Mouse (Mus musculus) embryonic facial prominence, embryonic 12.5 days (tissue): ENCODE data around the gene P3h4. TPM values are rescaled to one million over a fixed set of nuclear protein-coding genes. Genes with fewer than 3 reads are reported as not detected.

ENCODE experiments used
- ATAC-seq: fragments of 200-750 bp; cut with Nextera tagmentation; 2 replicates; pipeline ENCODE4 v1.8.0; 2017; ENCODE audit not compliant: insufficient number of reproducible peaks, insufficient read depth, low FRiP score, low TSS enrichment
- H3K27ac ChIP-seq: fragments of 300-500 bp; sonication (generic); 2 replicates; pipeline ENCODE4 v1.5.1; 2016; ENCODE audit warnings: mild to moderate bottlenecking
- H3K27me3 ChIP-seq: fragments of 300-500 bp; sonication (generic); 2 replicates; pipeline ENCODE4 v1.6.1; 2016; ENCODE audit warnings: mild to moderate bottlenecking, moderate library complexity
- H3K36me3 ChIP-seq: fragments of 300-500 bp; sonication (generic); 2 replicates; pipeline ENCODE4 v1.6.1; 2016; ENCODE audit warnings: mild to moderate bottlenecking
- H3K4me1 ChIP-seq: fragments of 300-500 bp; sonication (generic); 2 replicates; pipeline ENCODE4 v1.6.1; 2016
- H3K4me2 ChIP-seq: fragments of 300-500 bp; sonication (generic); replicated peaks from 2 replicates; pipeline ENCODE4 v1.6.1; 2016; ENCODE audit warnings: mild to moderate bottlenecking, moderate library complexity
- H3K4me3 ChIP-seq: fragments of 300-500 bp; sonication (generic); 2 replicates; pipeline ENCODE4 v1.5.1; 2016; ENCODE audit warnings: mild to moderate bottlenecking
- H3K9ac ChIP-seq: fragments of 300-500 bp; sonication (generic); 2 replicates; pipeline ENCODE4 v1.6.1; 2016; ENCODE audit warnings: mild to moderate bottlenecking, moderate library complexity
- H3K9me3 ChIP-seq: fragments of 300-500 bp; sonication (generic); 2 replicates; pipeline ENCODE4 v1.6.1; 2016; ENCODE audit warnings: mild to moderate bottlenecking, moderate library complexity
- WGBS: fragments of 180-500 bp; shearing (Covaris S2); methylation state at CpG from one replicate; pipeline ENCODE4 v1.1.7; 2016; 5-methylcytosine and 5-hydroxymethylcytosine counted together
- polyA plus RNA-seq: library from polyadenylated mRNA; unstranded; fragments of >200 nt; fragmentation: Nextera tagmentation; extraction: Ambion mirVana; gene quantifications from 2 replicates; pipeline ENCODE4 v1.2.1, GENCODE M21; 2016

P3h4 gene
- polyA plus RNA-seq, 1 experiment from 2014 or later = 51.4 TPM

GRCm38 (mm10) chr11:100397600-100398389 is 16.8 kb downstream of the P3h4 start, which contains the start of gene Jup:
Gene Jup (minus strand): TSS chr11:100397763.
- no peaks in the 10 kb centered on the region for H3K36me3 ChIP-seq
- peak within 1 kb of the TSS; percentile 80 for H3K27ac ChIP-seq
- H3K27me3 ChIP-seq = no peaks in the 10 kb centered on the region
- no peaks in the 10 kb centered on the region for H3K9me3 ChIP-seq
- peak within 1 kb of the TSS; percentile 69 for H3K9ac ChIP-seq
- H3K4me2 ChIP-seq = peak within 1 kb of the TSS; percentile 79
- H3K4me1 ChIP-seq = peaks cover 30% of the 10 kb centered on the region
- H3K4me3 ChIP-seq = peak within 1 kb of the TSS; percentile 63
- 2% methylated on average over 37 of the region's 37 CpGs for WGBS
- peak; percentile 97 for ATAC-seq

GRCm38 (mm10) chr11:100396886-100397599 is 17.6 kb downstream of the P3h4 start:
- ATAC-seq = peak; percentile 13; the same call in 1 of the 2 replicates
- Histone ChIP-seq H3K4me2 (peak overlapping the region; percentile 79), H3K36me3 (no peaks in the 10 kb centered on the region), H3K9me3 (no peaks in the 10 kb centered on the region), H3K4me3 (peak overlapping the region; percentile 63), H3K4me1 (peaks cover 25% of the 10 kb centered on the region), H3K27me3 (no peaks in the 10 kb centered on the region), H3K27ac (peak overlapping the region; percentile 80), H3K9ac (peak overlapping the region; percentile 69)
- under 1% methylated on average over 41 of the region's 42 CpGs for WGBS

- H3K27ac ChIP-seq = peak overlapping the region; percentile 74; the same call in 1 of the 2 replicates
- H3K9ac ChIP-seq = peak overlapping the region; percentile 40
- ATAC-seq = no peak
- peak overlapping the region; percentile 63 for H3K4me3 ChIP-seq
- H3K4me1 ChIP-seq = peaks cover 27% of the 10 kb centered on the region
- peak overlapping the region; percentile 79 for H3K4me2 ChIP-seq
- no peaks in the 10 kb centered on the region for H3K36me3 ChIP-seq
- no peaks in the 10 kb centered on the region for H3K27me3 ChIP-seq
- H3K9me3 ChIP-seq = no peaks in the 10 kb centered on the region
- 25% methylated on average over 17 of the region's 17 CpGs for WGBS
Measured at GRCm38 (mm10) chr11:100395861-100396631, 18.6 kb downstream of the P3h4 start.

GRCm38 (mm10) chr11:100395200-100395599 is 19.4 kb downstream of the P3h4 start:
- ATAC-seq = no peak
- H3K4me3 ChIP-seq = peak overlapping the region; percentile 63; the same call in 1 of the 2 replicates
- no peaks in the 10 kb centered on the region for H3K27me3 ChIP-seq
- peak overlapping the region; percentile 79 for H3K4me2 ChIP-seq
- H3K9ac ChIP-seq = no peak overlapping the region
- H3K9me3 ChIP-seq = no peaks in the 10 kb centered on the region
- H3K27ac ChIP-seq = no peak overlapping the region
- peaks cover 32% of the 10 kb centered on the region for H3K4me1 ChIP-seq
- H3K36me3 ChIP-seq = no peaks in the 10 kb centered on the region
- 32% methylated on average over 11 of the region's 11 CpGs for WGBS

- ATAC-seq = no peak
- H3K27me3 ChIP-seq = no peaks in the 10 kb centered on the region
- H3K36me3 ChIP-seq = no peaks in the 10 kb centered on the region
- no peaks in the 10 kb centered on the region for H3K9me3 ChIP-seq
- H3K4me1 ChIP-seq = peaks cover 35% of the 10 kb centered on the region
- H3K4me3 ChIP-seq = no peak overlapping the region
- WGBS = 78% methylated on average over 5 of the region's 5 CpGs
- 0 out of 2 replicates have a peak overlapping the region, but pooled peaks have one; percentile 79 for H3K4me2 ChIP-seq
- H3K9ac ChIP-seq = no peak overlapping the region
- H3K27ac ChIP-seq = no peak overlapping the region
Measured at GRCm38 (mm10) chr11:100394353-100395074, 20.1 kb downstream of the P3h4 start.

- H3K9me3 ChIP-seq = no peaks in the 10 kb centered on the region
- H3K36me3 ChIP-seq = no peaks in the 10 kb centered on the region
- no peaks in the 10 kb centered on the region for H3K27me3 ChIP-seq
- no peak overlapping the region for H3K4me3 ChIP-seq
- ATAC-seq = no peak
- 81% methylated on average over 7 of the region's 7 CpGs for WGBS
- no peak overlapping the region for H3K27ac ChIP-seq
- no peak overlapping the region for H3K4me2 ChIP-seq
- peaks cover 36% of the 10 kb centered on the region for H3K4me1 ChIP-seq
- H3K9ac ChIP-seq = no peak overlapping the region
Measured at GRCm38 (mm10) chr11:100393733-100394132, 20.9 kb downstream of the P3h4 start.

GRCm38 (mm10) chr11:100392958-100393357 is 21.7 kb downstream of the P3h4 start:
- Histone ChIP-seq H3K27ac (no peak overlapping the region), H3K9me3 (no peaks in the 10 kb centered on the region), H3K36me3 (no peaks in the 10 kb centered on the region), H3K4me3 (no peak overlapping the region), H3K4me1 (peaks cover 44% of the 10 kb centered on the region), H3K27me3 (no peaks in the 10 kb centered on the region), H3K4me2 (no peak overlapping the region), H3K9ac (no peak overlapping the region)
- no peak for ATAC-seq
- WGBS = 86% methylated on average over 5 of the region's 5 CpGs

GRCm38 (mm10) chr11:100391884-100392345 is 22.7 kb downstream of the P3h4 start:
- H3K4me3 ChIP-seq = no peak overlapping the region
- H3K4me1 ChIP-seq = peaks cover 48% of the 10 kb centered on the region
- no peak overlapping the region for H3K4me2 ChIP-seq
- no peaks in the 10 kb centered on the region for H3K9me3 ChIP-seq
- H3K36me3 ChIP-seq = no peaks in the 10 kb centered on the region
- no peak overlapping the region for H3K27ac ChIP-seq
- ATAC-seq = no peak
- no peaks in the 10 kb centered on the region for H3K27me3 ChIP-seq
- WGBS = 84% methylated on average over 7 of the region's 7 CpGs
- H3K9ac ChIP-seq = no peak overlapping the region

- no peak overlapping the region for H3K4me2 ChIP-seq
- no peak overlapping the region for H3K4me3 ChIP-seq
- H3K9me3 ChIP-seq = no peaks in the 10 kb centered on the region
- H3K4me1 ChIP-seq = peaks cover 44% of the 10 kb centered on the region
- WGBS = 65% methylated on average over 9 of the region's 9 CpGs
- ATAC-seq = no peak
- no peak overlapping the region for H3K9ac ChIP-seq
- H3K27ac ChIP-seq = 0 out of 2 replicates have a peak overlapping the region, but pooled peaks have one; percentile 26
- no peaks in the 10 kb centered on the region for H3K27me3 ChIP-seq
- H3K36me3 ChIP-seq = no peaks in the 10 kb centered on the region
Measured at GRCm38 (mm10) chr11:100391081-100391883, 23.4 kb downstream of the P3h4 start.

- ATAC-seq = no peak
- H3K4me1 ChIP-seq = peaks cover 31% of the 10 kb centered on the region
- H3K27me3 ChIP-seq = no peaks in the 10 kb centered on the region
- H3K36me3 ChIP-seq = peaks cover 9% of the 10 kb centered on the region; the same call in 1 of the 2 replicates
- H3K9me3 ChIP-seq = no peaks in the 10 kb centered on the region
- no peak overlapping the region for H3K9ac ChIP-seq
- H3K4me2 ChIP-seq = 0 out of 2 replicates have a peak overlapping the region, but pooled peaks have one; percentile 3
- peak overlapping the region; percentile 26; the same call in 1 of the 2 replicates for H3K27ac ChIP-seq
- 39% methylated on average over 8 of the region's 8 CpGs for WGBS
- no peak overlapping the region for H3K4me3 ChIP-seq
Measured at GRCm38 (mm10) chr11:100389931-100390445, 24.6 kb downstream of the P3h4 start.
